Mouse (Mus musculus): ENCODE results near the gene Pkd1. TPM values are rescaled to one million over a fixed set of nuclear protein-coding genes. Genes with fewer than 3 reads are reported as not detected.

Pkd1 gene
- polyA plus RNA-seq, 1 experiment from 2014 or later: 23.9 TPM

- H3K4me1 ChIP-seq (replicated peaks; ENCODE audit: control insufficient read depth, insufficient read depth, low read length): no peaks in the 10 kb centered on the region
- no peak for DNase-seq (ENCODE audit: low spot score)
- no peak overlapping the region for H3K9ac ChIP-seq (ENCODE audit: low read length)
- H3K36me3 ChIP-seq (ENCODE audit: control insufficient read depth, insufficient read depth, low read length): peaks cover 7% of the 10 kb centered on the region; the same call in 1 of the 2 replicates
- no peak overlapping the region for H3K4me3 ChIP-seq (ENCODE audit: low read depth, low read length)
- H3K4me2 ChIP-seq (ENCODE audit: low read depth, low read length, severe bottlenecking): no peak overlapping the region
- no peak overlapping the region for H3K27ac ChIP-seq (ENCODE audit: low read depth, low read length)
- 84% methylated on average over 3 of the region's 3 CpGs for WGBS
- no peaks in the 10 kb centered on the region for H3K27me3 ChIP-seq (ENCODE audit: control insufficient read depth, insufficient read depth, low read length)
- no peak for ATAC-seq (replicated peaks; ENCODE audit: low FRiP score)
- no peaks in the 10 kb centered on the region for H3K9me3 ChIP-seq (ENCODE audit: control insufficient read depth, low read length)
These were observed 48.4 kb downstream of the Pkd1 start for GRCm38 (mm10) chr17:24597989-24598388.

DNA sequence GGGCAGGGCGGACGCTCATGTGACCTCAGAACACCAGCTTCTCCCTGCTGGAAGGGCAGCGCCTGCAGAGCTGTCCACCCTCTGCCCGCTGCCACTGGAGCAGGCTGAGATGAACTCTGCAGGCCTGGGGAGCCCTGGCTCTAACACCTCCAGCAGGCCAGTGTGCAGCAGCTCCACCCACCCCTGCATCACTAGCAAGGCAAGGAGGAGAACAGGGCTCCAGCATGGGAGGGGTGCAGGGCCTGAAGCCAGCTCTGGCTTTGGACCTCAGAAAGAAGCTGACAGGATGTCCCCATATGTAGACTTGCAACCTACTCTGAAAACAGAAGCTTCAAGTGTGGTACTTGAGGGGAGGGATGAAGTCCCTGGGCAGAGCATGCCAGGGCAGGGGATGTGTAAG, 50.9 kb downstream of the Pkd1 start:
- no peaks in the 10 kb centered on the region for H3K27me3 ChIP-seq (ENCODE audit: control insufficient read depth, insufficient read depth, low read length)
- H3K4me3 ChIP-seq (ENCODE audit: low read depth, low read length): no peak overlapping the region
- H3K36me3 ChIP-seq (ENCODE audit: control insufficient read depth, insufficient read depth, low read length): peaks cover 5% of the 10 kb centered on the region; the same call in 1 of the 2 replicates
- H3K27ac ChIP-seq (ENCODE audit: low read depth, low read length): no peak overlapping the region
- H3K4me2 ChIP-seq (ENCODE audit: low read depth, low read length, severe bottlenecking): no peak overlapping the region
- no peaks in the 10 kb centered on the region for H3K4me1 ChIP-seq (replicated peaks; ENCODE audit: control insufficient read depth, insufficient read depth, low read length)
- no peak for ATAC-seq (replicated peaks; ENCODE audit: low FRiP score)
- H3K9ac ChIP-seq (ENCODE audit: low read length): no peak overlapping the region
- WGBS: 91% methylated on average over 4 of the region's 4 CpGs
- H3K9me3 ChIP-seq (ENCODE audit: control insufficient read depth, low read length): no peaks in the 10 kb centered on the region
- no peak for DNase-seq (ENCODE audit: low spot score)

DNA sequence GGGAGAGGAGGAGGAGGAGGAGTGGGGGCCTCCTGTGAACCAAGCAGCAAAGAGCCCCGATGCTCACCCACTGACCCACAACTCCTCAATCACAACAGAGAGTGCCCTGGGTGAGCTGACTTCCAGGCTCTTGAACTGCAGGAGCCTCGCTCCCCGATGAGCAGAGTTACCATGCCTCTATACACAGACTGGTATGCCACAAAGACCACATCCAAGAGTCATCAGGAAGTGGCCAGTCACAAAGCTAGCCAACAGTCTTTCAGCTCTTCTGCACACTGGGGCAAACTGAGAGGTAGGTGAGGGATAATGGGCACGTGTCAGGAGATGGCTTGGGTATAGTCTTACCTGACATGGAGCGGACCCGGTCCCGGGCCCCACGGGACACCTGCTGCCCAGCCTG, 54.3 kb downstream of the Pkd1 start:
- ATAC-seq (replicated peaks; ENCODE audit: low FRiP score) (no peak), DNase-seq (ENCODE audit: low spot score) (no peak)
- H3K9ac ChIP-seq (ENCODE audit: low read length): no peak overlapping the region
- peaks cover 6% of the 10 kb centered on the region; the same call in 1 of the 2 replicates for H3K36me3 ChIP-seq (ENCODE audit: control insufficient read depth, insufficient read depth, low read length)
- no peaks in the 10 kb centered on the region for H3K27me3 ChIP-seq (ENCODE audit: control insufficient read depth, insufficient read depth, low read length)
- no peak overlapping the region for H3K27ac ChIP-seq (ENCODE audit: low read depth, low read length)
- no peak overlapping the region for H3K4me2 ChIP-seq (ENCODE audit: low read depth, low read length, severe bottlenecking)
- WGBS: 93% methylated on average over 8 of the region's 8 CpGs
- no peaks in the 10 kb centered on the region for H3K9me3 ChIP-seq (ENCODE audit: control insufficient read depth, low read length)
- no peak overlapping the region for H3K4me3 ChIP-seq (ENCODE audit: low read depth, low read length)
- no peaks in the 10 kb centered on the region for H3K4me1 ChIP-seq (replicated peaks; ENCODE audit: control insufficient read depth, insufficient read depth, low read length)

DNA sequence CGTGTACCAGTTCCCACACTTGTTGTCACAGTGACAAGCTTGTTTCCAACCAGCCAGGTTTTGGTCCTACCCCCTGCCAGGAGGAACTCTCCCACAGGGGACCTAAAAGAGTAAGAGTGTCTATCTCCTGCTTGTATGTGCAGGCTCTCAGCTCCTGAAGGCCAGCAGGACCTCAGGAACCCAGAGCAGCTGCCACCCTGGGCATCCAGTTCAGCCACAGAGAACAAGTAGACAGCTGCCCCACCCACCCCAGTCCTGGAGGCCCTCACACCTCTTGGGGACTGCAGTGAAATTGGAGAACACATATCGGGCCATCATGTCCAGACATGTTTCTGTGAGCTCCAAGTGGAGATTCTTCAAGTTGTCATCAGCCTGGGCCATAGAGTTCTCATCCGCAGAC, 54.9 kb downstream of the Pkd1 start:
- no peaks in the 10 kb centered on the region for H3K4me1 ChIP-seq (replicated peaks; ENCODE audit: control insufficient read depth, insufficient read depth, low read length)
- no peak overlapping the region for H3K9ac ChIP-seq (ENCODE audit: low read length)
- H3K4me3 ChIP-seq (ENCODE audit: low read depth, low read length): no peak overlapping the region
- H3K36me3 ChIP-seq (ENCODE audit: control insufficient read depth, insufficient read depth, low read length): peaks cover 5% of the 10 kb centered on the region; the same call in 1 of the 2 replicates
- H3K27me3 ChIP-seq (ENCODE audit: control insufficient read depth, insufficient read depth, low read length): no peaks in the 10 kb centered on the region
- H3K27ac ChIP-seq (ENCODE audit: low read depth, low read length): no peak overlapping the region
- ATAC-seq (replicated peaks; ENCODE audit: low FRiP score) (no peak), DNase-seq (ENCODE audit: low spot score) (no peak)
- no peak overlapping the region for H3K4me2 ChIP-seq (ENCODE audit: low read depth, low read length, severe bottlenecking)
- WGBS: 94% methylated on average over 3 of the region's 3 CpGs
- H3K9me3 ChIP-seq (ENCODE audit: control insufficient read depth, low read length): no peaks in the 10 kb centered on the region

DNA sequence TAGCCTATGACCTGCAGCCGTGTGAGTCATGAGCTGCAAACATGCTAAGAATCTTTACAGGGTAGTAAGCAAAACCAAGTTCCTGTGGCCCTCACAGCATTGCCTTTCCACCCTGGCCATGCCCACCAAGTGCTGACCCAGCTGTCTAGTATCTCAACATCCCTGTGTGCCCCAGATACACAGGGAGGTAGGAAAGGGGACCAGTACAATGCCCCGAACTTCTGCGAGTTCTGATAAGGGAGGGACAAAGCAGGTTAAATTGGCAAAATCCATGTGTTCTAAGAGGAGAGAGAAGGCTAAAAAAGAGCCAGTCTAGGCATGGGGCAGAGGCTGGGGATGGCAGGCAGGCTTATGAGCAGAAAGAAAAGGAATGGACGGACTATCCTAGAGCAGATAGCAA, 58.7 kb downstream of the Pkd1 start:
- Histone ChIP-seq H3K9ac (ENCODE audit: low read length) (no peak overlapping the region), H3K4me1 (replicated peaks; ENCODE audit: control insufficient read depth, insufficient read depth, low read length) (no peaks in the 10 kb centered on the region), H3K4me2 (ENCODE audit: low read depth, low read length, severe bottlenecking) (no peak overlapping the region), H3K27me3 (ENCODE audit: control insufficient read depth, insufficient read depth, low read length) (no peaks in the 10 kb centered on the region), H3K36me3 (ENCODE audit: control insufficient read depth, insufficient read depth, low read length) (peaks cover 2% of the 10 kb centered on the region; the same call in 1 of the 2 replicates), H3K9me3 (ENCODE audit: control insufficient read depth, low read length) (no peaks in the 10 kb centered on the region), H3K27ac (ENCODE audit: low read depth, low read length) (no peak overlapping the region), H3K4me3 (ENCODE audit: low read depth, low read length) (no peak overlapping the region)
- 93% methylated on average over 4 of the region's 4 CpGs for WGBS
- ATAC-seq (replicated peaks; ENCODE audit: low FRiP score) (no peak), DNase-seq (ENCODE audit: low spot score) (no peak)

DNA sequence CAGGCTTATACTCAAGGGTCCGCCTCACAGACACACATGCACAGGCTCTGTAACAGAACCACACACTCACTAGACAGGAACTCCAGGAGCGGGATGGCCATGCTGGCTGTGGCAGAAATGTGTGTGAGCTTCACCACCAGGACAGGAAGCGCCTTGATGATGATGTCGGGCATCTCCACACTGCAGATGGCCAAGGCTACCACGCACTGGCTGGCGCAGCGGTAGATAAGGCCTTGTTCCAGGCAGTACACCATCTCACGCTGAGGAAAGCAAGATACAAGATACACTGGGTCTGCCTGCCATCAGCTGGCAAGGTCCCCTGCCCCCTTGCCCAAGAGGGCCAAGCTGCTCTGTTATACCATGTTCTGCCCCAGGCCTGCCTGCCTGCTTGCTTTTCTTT, 59.2 kb downstream of the Pkd1 start:
- H3K36me3 ChIP-seq (ENCODE audit: control insufficient read depth, insufficient read depth, low read length): peaks cover 6% of the 10 kb centered on the region
- no peaks in the 10 kb centered on the region for H3K27me3 ChIP-seq (ENCODE audit: control insufficient read depth, insufficient read depth, low read length)
- 95% methylated on average over 8 of the region's 8 CpGs for WGBS
- H3K9ac ChIP-seq (ENCODE audit: low read length): no peak overlapping the region
- ATAC-seq (replicated peaks; ENCODE audit: low FRiP score) (no peak), DNase-seq (ENCODE audit: low spot score) (no peak)
- H3K4me3 ChIP-seq (ENCODE audit: low read depth, low read length): no peak overlapping the region
- H3K4me1 ChIP-seq (replicated peaks; ENCODE audit: control insufficient read depth, insufficient read depth, low read length): no peaks in the 10 kb centered on the region
- no peak overlapping the region for H3K27ac ChIP-seq (ENCODE audit: low read depth, low read length)
- no peaks in the 10 kb centered on the region for H3K9me3 ChIP-seq (ENCODE audit: control insufficient read depth, low read length)
- no peak overlapping the region for H3K4me2 ChIP-seq (ENCODE audit: low read depth, low read length, severe bottlenecking)

DNA sequence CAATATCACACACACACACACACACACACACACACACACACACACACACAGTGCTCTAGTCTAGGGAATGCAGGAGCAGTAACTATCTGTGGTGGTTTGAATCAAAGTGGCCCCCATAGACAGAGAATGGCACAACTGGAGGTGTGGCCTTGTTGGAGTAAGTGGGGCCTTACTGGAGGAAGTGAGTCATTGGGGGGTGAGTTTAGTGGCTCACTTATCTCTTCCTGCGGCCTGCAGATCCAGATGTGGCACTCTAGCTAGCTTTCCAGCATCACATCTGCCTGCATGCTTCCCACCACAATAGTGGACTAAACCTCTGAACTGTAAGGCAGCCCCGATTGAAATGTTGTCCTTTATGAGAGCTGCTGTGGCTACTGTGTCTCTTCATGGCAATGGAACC, 61.1 kb downstream of the Pkd1 start:
- Histone ChIP-seq H3K4me1 (replicated peaks; ENCODE audit: control insufficient read depth, insufficient read depth, low read length) (no peaks in the 10 kb centered on the region), H3K27ac (ENCODE audit: low read depth, low read length) (no peak overlapping the region), H3K4me2 (ENCODE audit: low read depth, low read length, severe bottlenecking) (no peak overlapping the region), H3K27me3 (ENCODE audit: control insufficient read depth, insufficient read depth, low read length) (no peaks in the 10 kb centered on the region), H3K4me3 (ENCODE audit: low read depth, low read length) (no peak overlapping the region), H3K9me3 (ENCODE audit: control insufficient read depth, low read length) (no peaks in the 10 kb centered on the region), H3K36me3 (ENCODE audit: control insufficient read depth, insufficient read depth, low read length) (peaks cover 15% of the 10 kb centered on the region), H3K9ac (ENCODE audit: low read length) (no peak overlapping the region)
- WGBS: 84% methylated on average over 2 of the region's 2 CpGs
- DNase-seq (ENCODE audit: low spot score) (no peak), ATAC-seq (replicated peaks; ENCODE audit: low FRiP score) (no peak)

GRCm38 (mm10) chr17:24617561-24618194, 68.0 kb downstream of the Pkd1 start:
- no peak for ATAC-seq (replicated peaks; ENCODE audit: low FRiP score)
- H3K36me3 ChIP-seq (ENCODE audit: control insufficient read depth, insufficient read depth, low read length): peaks cover 22% of the 10 kb centered on the region

DNA sequence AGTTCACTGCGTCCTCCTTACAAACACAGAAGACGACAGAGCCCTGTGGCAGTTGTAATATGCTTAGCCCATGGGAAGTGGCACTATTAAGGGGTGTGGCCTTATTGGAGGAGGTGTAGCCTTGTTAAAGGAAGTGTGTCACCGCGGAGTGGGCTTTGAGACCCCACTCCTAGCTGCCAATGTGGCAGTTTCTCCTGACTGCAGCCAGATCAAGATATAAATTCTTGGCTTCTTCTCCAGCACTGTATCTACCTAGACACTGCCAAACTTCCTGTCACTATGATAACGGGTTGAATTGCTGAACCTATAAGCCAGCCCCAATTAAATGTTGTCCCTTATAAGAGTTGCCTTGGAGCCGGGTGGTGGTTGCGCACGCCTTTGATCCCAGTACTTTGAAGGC, 75.8 kb downstream of the Pkd1 start:
- H3K9ac ChIP-seq (ENCODE audit: low read length): no peak overlapping the region
- DNase-seq (ENCODE audit: low spot score) (no peak), ATAC-seq (replicated peaks; ENCODE audit: low FRiP score) (no peak)
- H3K4me2 ChIP-seq (ENCODE audit: low read depth, low read length, severe bottlenecking): no peak overlapping the region
- H3K4me1 ChIP-seq (replicated peaks; ENCODE audit: control insufficient read depth, insufficient read depth, low read length): no peaks in the 10 kb centered on the region
- no peak overlapping the region for H3K4me3 ChIP-seq (ENCODE audit: low read depth, low read length)
- WGBS: 94% methylated on average over 8 of the region's 8 CpGs
- no peak overlapping the region for H3K27ac ChIP-seq (ENCODE audit: low read depth, low read length)
- no peaks in the 10 kb centered on the region for H3K9me3 ChIP-seq (ENCODE audit: control insufficient read depth, low read length)
- H3K27me3 ChIP-seq (ENCODE audit: control insufficient read depth, insufficient read depth, low read length): no peaks in the 10 kb centered on the region
- H3K36me3 ChIP-seq (ENCODE audit: control insufficient read depth, insufficient read depth, low read length): peaks cover 16% of the 10 kb centered on the region; the same call in 1 of the 2 replicates

More at GRCm38 (mm10) chr17:24617561-24618194, 68.0 kb downstream of the Pkd1 start:
- Histone ChIP-seq H3K4me1 (replicated peaks; ENCODE audit: control insufficient read depth, insufficient read depth, low read length) (no peaks in the 10 kb centered on the region), H3K9ac (ENCODE audit: low read length) (no peak overlapping the region), H3K9me3 (ENCODE audit: control insufficient read depth, low read length) (no peaks in the 10 kb centered on the region), H3K27ac (ENCODE audit: low read depth, low read length) (no peak overlapping the region), H3K4me2 (ENCODE audit: low read depth, low read length, severe bottlenecking) (no peak overlapping the region), H3K4me3 (ENCODE audit: low read depth, low read length) (no peak overlapping the region), H3K27me3 (ENCODE audit: control insufficient read depth, insufficient read depth, low read length) (no peaks in the 10 kb centered on the region)
- no peak for DNase-seq (ENCODE audit: low spot score)
- WGBS: 85% methylated on average over 14 of the region's 14 CpGs

Measured in forebrain, embryonic 11.5 days (tissue).